Mouse (Mus musculus): ENCODE measurements around the gene 1700123L14Rik. TPM values are rescaled to one million over a fixed set of nuclear protein-coding genes. Genes with fewer than 3 reads are reported as not detected.

Gene 1700123L14Rik
- total and polyA plus RNA-seq, 3 experiments = not detected

DNA sequence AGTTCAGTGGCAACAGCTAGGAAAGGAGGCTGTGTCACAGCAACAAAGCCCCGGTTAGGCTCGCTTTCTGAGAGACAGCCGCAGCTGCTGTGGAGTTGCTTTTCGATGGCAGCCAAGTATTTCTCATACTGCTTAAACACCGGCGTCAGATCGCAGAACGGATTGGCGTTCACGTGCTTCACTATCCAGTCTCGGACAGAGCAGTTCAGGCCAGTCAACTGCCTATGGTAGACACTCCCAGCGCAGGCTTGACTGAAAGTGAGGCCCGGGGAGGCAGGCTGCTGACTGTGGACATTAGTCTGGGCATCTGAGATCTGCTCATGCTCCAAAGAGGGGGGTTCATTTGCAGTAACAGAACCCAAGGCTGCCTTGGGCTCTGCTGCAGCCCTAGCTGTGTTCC, 640 bp downstream of the 1700123L14Rik start:
- Histone ChIP-seq H3K79me2 (replicated peaks; ENCODE audit: control insufficient read depth, extremely low read depth, insufficient read depth, poor library complexity, severe bottlenecking) (no peaks in the 10 kb centered on the region), H3K4me1 (ENCODE audit: control insufficient read depth in 1 of 2, insufficient read depth in 2 of 2) (no peaks in the 10 kb centered on the region), H3K4me2 (ENCODE audit: insufficient read depth, low read depth, poor library complexity, severe bottlenecking) (no peak overlapping the region), H3K27ac (ENCODE audit: insufficient read depth, low read depth) (no peak overlapping the region), H3K9ac (ENCODE audit: insufficient read depth, low read depth) (no peak overlapping the region), H3K27me3 (replicated peaks) (no peaks in the 10 kb centered on the region), H3K36me3 (replicated peaks in 1 of 2; ENCODE audit: control insufficient read depth in 1 of 2, insufficient read depth in 1 of 2, low read length in 1 of 2) (no peaks in the 10 kb centered on the region), H3K9me3 (replicated peaks; ENCODE audit: low read length) (peaks cover 20% of the 10 kb centered on the region), H3K4me3 (replicated peaks in 1 of 3; ENCODE audit: low read depth in 2 of 3, low read length in 2 of 3, poor library complexity in 1 of 3) (no peak overlapping the region)
- dilution Hi-C loops (cut with MboI; ENCODE audit: extremely low pct_ligation_motif_present, extremely low pct_unique_long_range_greater_than_20kb, low sequenced_read_pairs) = no loop called here
- in situ Hi-C loops (cut with MboI; ENCODE audit: low pct_ligation_motif_present, low pct_unique_long_range_greater_than_20kb, low sequenced_read_pairs) = no loop called here
- TF ChIP-seq UBTF (IDR thresholded peaks at IDR 0.05; ENCODE audit: low read depth, low read length) = no peak
- TF ChIP-seq ELF1 (IDR thresholded peaks at IDR 0.05; ENCODE audit: low read depth, low read length) = no peak
- TF ChIP-seq PAX5 (IDR thresholded peaks at IDR 0.05; ENCODE audit: low read length) = no peak
- no peak for TF ChIP-seq EP300 (IDR thresholded peaks at IDR 0.05; ENCODE audit: low read length)
- no peak for TF ChIP-seq MXI1 (IDR thresholded peaks at IDR 0.05; ENCODE audit: low read depth, low read length)
- TF ChIP-seq POLR2AphosphoS2 (IDR thresholded peaks at IDR 0.05; ENCODE audit: low read depth, low read length) = no peak
- TF ChIP-seq E2F4 (IDR thresholded peaks at IDR 0.05; ENCODE audit: insufficient replicate concordance, low read depth, low read length) = no peak
- no peak for TF ChIP-seq MEF2A (IDR thresholded peaks at IDR 0.05; ENCODE audit: borderline replicate concordance, low read depth, low read length)
- no peak for TF ChIP-seq IRF4 (IDR thresholded peaks at IDR 0.05; ENCODE audit: low read depth, low read length)
- no peak for TF ChIP-seq JUND (conservative IDR thresholded peaks at IDR 0.05; ENCODE audit: low read depth, low read length)
- no peak for TF ChIP-seq ETS1 (conservative IDR thresholded peaks at IDR 0.05; ENCODE audit: low read depth, low read length)
- DNase-seq (ENCODE audit: extremely low read depth) = no peak

DNA sequence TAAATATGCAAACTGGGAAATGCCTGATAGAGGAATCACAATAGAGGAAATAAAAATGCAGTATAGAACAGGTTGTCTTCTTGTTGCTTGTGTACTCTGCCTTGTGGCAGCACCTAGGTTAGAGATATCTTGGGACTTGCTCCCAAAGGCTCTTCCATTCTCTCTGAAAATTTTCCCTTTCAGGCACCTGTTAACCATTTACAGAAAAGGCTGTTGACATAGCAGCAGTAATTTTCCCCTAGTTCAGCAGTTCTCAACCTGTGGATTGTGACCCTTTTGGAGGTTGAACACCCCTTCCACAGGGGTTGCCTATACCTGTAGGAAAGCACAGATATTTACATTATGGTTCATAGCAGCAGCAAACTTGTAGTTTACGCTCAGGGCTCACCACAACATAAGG, 22.7 kb downstream of the 1700123L14Rik start:
- Histone ChIP-seq H3K4me2 (ENCODE audit: insufficient read depth, low read depth, poor library complexity, severe bottlenecking) (no peak overlapping the region), H3K9ac (ENCODE audit: insufficient read depth, low read depth) (no peak overlapping the region), H3K4me3 (replicated peaks in 1 of 3; ENCODE audit: low read depth in 2 of 3, low read length in 2 of 3, poor library complexity in 1 of 3) (no peak overlapping the region), H3K9me3 (replicated peaks; ENCODE audit: low read length) (peaks cover 7% of the 10 kb centered on the region), H3K4me1 (ENCODE audit: control insufficient read depth in 1 of 2, insufficient read depth in 2 of 2) (no peaks in the 10 kb centered on the region), H3K79me2 (replicated peaks; ENCODE audit: control insufficient read depth, extremely low read depth, insufficient read depth, poor library complexity, severe bottlenecking) (no peaks in the 10 kb centered on the region), H3K36me3 (replicated peaks in 1 of 2; ENCODE audit: control insufficient read depth in 1 of 2, insufficient read depth in 1 of 2, low read length in 1 of 2) (no peaks in the 10 kb centered on the region), H3K27me3 (replicated peaks) (no peaks in the 10 kb centered on the region), H3K27ac (ENCODE audit: insufficient read depth, low read depth) (no peak overlapping the region)
- dilution Hi-C loops (cut with MboI; ENCODE audit: extremely low pct_ligation_motif_present, extremely low pct_unique_long_range_greater_than_20kb, low sequenced_read_pairs) = no loop called here
- TF ChIP-seq SMC3 (IDR thresholded peaks at IDR 0.05; ENCODE audit: low read depth, low read length) (no peak), E2F4 (IDR thresholded peaks at IDR 0.05; ENCODE audit: insufficient replicate concordance, low read depth, low read length) (no peak), MYC (IDR thresholded peaks at IDR 0.05; ENCODE audit: low read depth, low read length) (no peak), TBP (conservative IDR thresholded peaks at IDR 0.05; ENCODE audit: low read depth, low read length) (no peak), MXI1 (IDR thresholded peaks at IDR 0.05; ENCODE audit: low read depth, low read length) (no peak), MAZ (IDR thresholded peaks at IDR 0.05; ENCODE audit: low read depth, low read length) (no peak), ETS1 (conservative IDR thresholded peaks at IDR 0.05; ENCODE audit: low read depth, low read length) (no peak), IRF4 (IDR thresholded peaks at IDR 0.05; ENCODE audit: low read depth, low read length) (no peak), JUN (IDR thresholded peaks at IDR 0.05; ENCODE audit: insufficient read depth, low read depth, low read length) (no peak), BHLHE40 (IDR thresholded peaks at IDR 0.05; ENCODE audit: low read depth, low read length) (no peak)
- no peak for DNase-seq (ENCODE audit: extremely low read depth)
- in situ Hi-C loops (cut with MboI; ENCODE audit: low pct_ligation_motif_present, low pct_unique_long_range_greater_than_20kb, low sequenced_read_pairs) = no loop called here

Data from CH12.LX (cell line).